Mouse (Mus musculus) olfactory bulb, adult 2 months (tissue): ENCODE data around the gene Ccdc173.

Experiments
- CTCF ChIP-seq: fragments of 200-500 bp; IDR thresholded peaks from 2 replicates; pipeline ENCODE4 v1.5.1; 2012; ENCODE audit warnings: low read depth, mild to moderate bottlenecking, low read length, moderate library complexity; ENCODE audit not compliant: insufficient read depth
- POLR2A ChIP-seq: fragments of 200-500 bp; IDR thresholded peaks from 2 replicates; pipeline ENCODE4 v1.6.1; 2012; ENCODE audit warnings: mild to moderate bottlenecking, low read depth, low read length, moderate library complexity; ENCODE audit not compliant: insufficient read depth

DNA sequence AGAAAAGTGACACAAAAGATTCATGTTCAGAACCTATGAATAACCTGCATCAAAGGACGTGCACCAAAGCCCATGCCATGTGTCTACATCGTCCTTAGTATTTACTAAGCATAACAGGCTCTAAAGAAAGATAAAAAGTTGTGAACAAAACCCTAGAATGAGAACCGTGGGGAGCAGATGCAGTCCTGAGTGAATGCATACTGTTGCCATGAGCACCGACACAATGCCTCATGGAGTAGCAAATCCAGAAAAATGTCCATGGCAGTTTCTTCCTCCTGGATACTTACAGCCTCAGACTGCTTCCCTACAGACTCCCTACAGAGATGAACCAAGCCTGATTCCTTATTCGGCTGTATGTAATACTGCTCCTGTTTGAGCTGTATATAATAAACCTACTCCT is 28.4 kb downstream of the Ccdc173 start:
- no peak for TF ChIP-seq CTCF
- no peak for TF ChIP-seq POLR2A
